Mouse (Mus musculus) thymus, postnatal 0 days (tissue): ENCODE data around the gene Kcnip4. TPM values are rescaled to one million over a fixed set of nuclear protein-coding genes. Genes with fewer than 3 reads are reported as not detected.

Experiments
- DNase-seq: peaks from one replicate; pipeline ENCODE4 v3.0.0-alpha.2; 2015; ENCODE audit warnings: low spot score
- polyA plus RNA-seq: library from polyadenylated mRNA; unstranded; fragments of >200 nt; fragmentation: Nextera tagmentation; extraction: Ambion mirVana; gene quantifications from 2 replicates; pipeline ENCODE4 v1.2.1, GENCODE M21; 2015

Gene Kcnip4
- polyA plus RNA-seq, 1 experiment from 2014 or later, result 0.33 TPM

- DNase-seq, result no peak
Measured at GRCm38 (mm10) chr5:48419741-48420140, 1105.0 kb downstream of the Kcnip4 start.

GRCm38 (mm10) chr5:48412261-48412660 lies 1112.4 kb downstream of the Kcnip4 start:
- DNase-seq, result no peak

DNA sequence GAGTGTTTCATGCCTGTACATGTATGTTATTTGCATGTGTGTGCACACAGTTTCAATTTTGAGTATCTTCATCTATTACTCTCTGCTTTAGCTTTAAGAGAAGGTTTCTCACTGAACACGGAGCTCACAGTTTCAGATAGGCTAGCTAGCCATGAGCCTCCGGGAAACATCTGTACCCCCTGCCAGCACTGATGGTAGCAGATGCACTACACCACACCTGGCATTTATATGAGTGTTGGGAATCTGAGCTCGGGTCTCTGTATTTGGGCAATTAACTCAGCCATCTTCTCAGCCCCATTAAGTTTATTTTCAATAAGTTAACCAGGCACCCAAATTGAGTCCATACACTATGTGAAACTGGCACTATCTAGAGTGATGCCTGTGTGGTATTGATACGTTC lies 1113.2 kb downstream of the Kcnip4 start:
- DNase-seq, result no peak

DNA sequence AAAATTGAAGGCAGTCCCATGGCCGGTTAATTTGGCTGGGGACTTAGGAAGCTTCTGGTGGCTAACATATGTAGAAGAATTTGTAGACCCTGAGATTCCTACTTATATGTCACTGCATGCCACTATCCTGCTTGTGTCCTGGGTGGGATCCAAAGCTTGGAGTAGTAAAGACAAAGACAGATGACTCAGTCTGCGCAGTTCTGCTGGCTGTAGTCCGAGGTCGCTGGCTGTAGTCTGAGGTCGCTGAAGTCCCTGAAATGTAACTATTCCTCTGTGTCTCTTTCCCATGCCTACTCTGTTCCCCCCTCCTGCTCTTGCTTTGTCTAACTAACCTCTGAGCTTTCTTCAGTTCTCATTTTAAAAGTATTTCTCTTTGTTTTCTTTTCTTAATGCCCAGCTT lies 1114.4 kb downstream of the Kcnip4 start:
- DNase-seq, result no peak

- DNase-seq, result no peak
Measured at GRCm38 (mm10) chr5:48408276-48408675, 1116.4 kb downstream of the Kcnip4 start.

DNA sequence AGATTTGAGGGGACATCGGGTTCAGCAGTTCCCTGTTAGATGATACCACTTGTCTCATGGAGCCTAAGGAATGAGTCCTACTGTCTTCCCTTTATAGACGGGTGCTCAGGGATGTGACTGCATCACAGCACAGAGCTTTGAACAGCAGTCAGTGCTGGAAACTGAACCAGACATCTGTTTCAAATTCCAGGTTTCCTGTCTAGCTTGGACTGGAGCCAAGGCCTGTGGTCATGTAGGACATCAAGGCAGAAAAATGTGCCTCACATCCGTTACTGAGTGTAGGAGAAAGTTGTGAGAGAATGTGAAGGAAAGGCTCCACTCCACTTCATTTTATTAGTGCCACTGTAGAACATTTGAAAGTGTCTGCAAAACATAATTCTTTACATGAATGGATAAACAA lies 1122.2 kb downstream of the Kcnip4 start:
- no peak for DNase-seq

GRCm38 (mm10) chr5:48371890-48372766 lies 1152.6 kb downstream of the Kcnip4 start:
- peak; percentile 94 for DNase-seq

DNA sequence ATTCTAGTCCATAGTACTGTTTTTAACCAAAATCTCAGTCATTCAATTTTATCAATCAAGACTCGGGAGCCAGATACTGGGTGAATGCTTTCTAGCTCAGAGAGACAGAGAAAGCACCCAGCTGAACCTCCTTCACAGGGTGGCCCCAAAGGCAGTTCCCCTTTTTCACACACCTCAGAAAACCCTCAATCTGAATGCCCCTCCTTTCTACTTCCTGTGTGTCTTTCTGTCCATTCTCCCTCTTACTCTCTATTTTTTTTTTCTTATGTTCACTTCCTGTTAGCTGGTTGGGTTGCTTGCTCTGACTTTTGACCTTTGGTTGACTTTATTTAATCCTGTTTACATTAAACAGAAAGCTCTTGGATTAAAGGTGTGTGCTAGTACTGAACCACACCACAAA lies 1175.4 kb downstream of the Kcnip4 start:
- DNase-seq, result no peak

DNA sequence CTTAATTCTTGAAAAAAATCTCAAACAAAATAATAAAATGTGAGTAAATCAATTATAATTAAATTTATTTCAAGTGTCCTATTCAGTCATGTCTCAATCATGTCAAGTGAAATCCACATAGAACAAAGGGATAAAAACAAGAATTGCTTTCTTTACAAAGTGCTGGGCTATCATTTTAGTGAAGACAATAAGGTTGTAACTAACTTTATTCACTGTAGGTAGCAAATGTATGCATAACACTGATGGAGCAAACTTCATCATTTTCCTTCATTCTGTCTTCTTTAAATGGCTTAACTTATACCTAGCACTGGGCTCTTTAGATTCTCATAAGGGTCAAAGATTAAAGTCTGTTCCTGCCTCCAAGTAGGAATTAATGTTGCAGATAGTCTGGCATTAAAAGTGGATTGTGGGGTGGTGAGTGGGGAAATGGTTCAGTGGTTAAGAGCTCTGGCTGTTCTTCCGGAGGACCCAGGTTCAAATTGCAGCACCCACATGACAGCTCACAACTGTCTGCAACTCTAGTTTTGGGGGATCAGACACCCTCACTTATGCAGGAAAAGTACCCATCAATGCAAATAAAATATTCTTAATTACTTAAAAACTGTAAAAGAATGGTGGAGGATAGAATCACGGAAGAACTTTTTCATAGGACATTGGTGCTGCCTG lies 1178.6 kb downstream of the Kcnip4 start:
- no peak for DNase-seq

DNA sequence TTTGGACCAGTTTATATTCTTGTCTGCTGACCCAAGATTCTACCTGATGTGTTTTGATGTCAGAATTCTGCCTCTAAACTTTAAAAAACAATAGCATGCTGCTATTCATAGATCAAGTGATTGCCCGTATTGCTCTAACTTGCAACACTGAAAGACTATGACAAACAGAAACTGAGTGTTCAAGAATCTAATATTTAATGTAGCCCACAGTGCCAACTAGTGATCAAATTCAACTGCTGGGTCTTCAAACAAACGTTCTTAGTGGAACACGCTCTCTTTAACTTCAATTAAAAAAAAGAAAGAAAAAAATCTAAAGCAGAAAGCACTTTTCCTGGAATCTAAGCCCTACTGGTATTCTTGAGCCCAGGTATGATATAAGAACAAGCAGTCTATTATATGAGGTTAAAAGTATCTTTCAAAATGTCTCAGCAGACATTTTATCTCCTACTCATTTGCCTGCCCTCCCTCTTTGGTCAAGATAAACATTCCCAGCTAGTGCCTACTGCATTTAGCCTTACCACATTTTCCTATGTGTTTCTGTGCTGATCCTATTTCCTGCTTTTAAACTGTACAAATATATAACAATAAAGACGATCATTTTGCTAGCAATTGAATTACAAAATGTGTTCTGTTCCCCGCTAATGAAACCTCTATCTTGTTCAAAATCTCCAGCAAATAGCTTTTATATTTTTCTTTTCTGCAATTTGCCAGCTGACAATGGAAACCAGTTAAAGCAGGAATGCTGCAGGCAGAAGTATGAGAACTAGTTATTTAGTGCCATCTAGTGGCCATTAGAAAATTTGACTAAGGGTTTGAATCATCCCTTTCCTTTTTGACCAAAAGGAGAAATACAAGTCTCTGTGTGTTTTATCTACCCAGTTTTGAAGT lies 1179.4 kb downstream of the Kcnip4 start:
- DNase-seq, result no peak

GRCm38 (mm10) chr5:48340808-48341433 lies 1183.8 kb downstream of the Kcnip4 start:
- no peak for DNase-seq
